Mouse (Mus musculus): Measurements from ENCODE around the gene Rpgr.

DNA sequence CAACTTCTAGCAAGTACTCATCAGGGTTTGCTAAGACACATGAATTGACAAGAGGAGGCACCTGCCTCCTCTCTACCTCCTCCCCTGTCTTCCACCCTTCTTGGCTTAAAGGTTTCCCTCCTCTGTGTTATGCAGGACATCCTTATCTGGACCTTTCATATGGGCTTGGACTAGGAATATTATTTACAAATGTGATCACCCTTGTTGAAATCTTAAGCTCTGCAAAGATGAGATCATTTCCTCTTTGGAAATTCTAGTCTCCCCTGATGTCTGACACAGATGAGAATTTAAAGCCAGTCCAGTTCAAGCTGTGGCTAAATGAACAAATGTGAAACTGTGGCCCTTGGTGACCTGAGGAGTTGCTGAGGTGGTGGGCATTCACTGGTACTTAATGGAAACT lies 34.6 kb upstream of the Rpgr start:
- TF ChIP-seq CTCF (IDR thresholded peaks at IDR 0.05; ENCODE audit: low read depth) (no peak), EP300 (IDR thresholded peaks at IDR 0.05; ENCODE audit: low read depth) (no peak)
